Mouse (Mus musculus): ENCODE measurements around the gene Nfx1. TPM values are rescaled to one million over a fixed set of nuclear protein-coding genes. Genes with fewer than 3 reads are reported as not detected.

The Nfx1 gene
- polyA plus RNA-seq, 1 experiment: 104 TPM

GRCm38 (mm10) chr4:41074461-41074860 is 103.8 kb downstream of the Nfx1 start:
- no peak overlapping the region for H3K4me3 ChIP-seq (ENCODE audit: low read depth, low read length)
- H3K9me3 ChIP-seq (replicated peaks; ENCODE audit: control insufficient read depth, insufficient read depth, low read length, poor library complexity, severe bottlenecking): no peaks in the 10 kb centered on the region
- no peaks in the 10 kb centered on the region for H3K4me1 ChIP-seq (ENCODE audit: control insufficient read depth, insufficient read depth, low read length)
- H3K9ac ChIP-seq (ENCODE audit: low read depth, poor library complexity, severe bottlenecking): no peak overlapping the region
- TF ChIP-seq EP300 (IDR thresholded peaks at IDR 0.05; ENCODE audit: insufficient read depth, low read depth, low read length) (no peak), POLR2A (IDR thresholded peaks at IDR 0.05; ENCODE audit: insufficient read depth, low read length) (no peak), CTCF (IDR thresholded peaks at IDR 0.05; ENCODE audit: low read depth, low read length) (no peak)
- H3K27ac ChIP-seq (ENCODE audit: insufficient read depth, low read length): no peak overlapping the region
- H3K36me3 ChIP-seq (ENCODE audit: control insufficient read depth, insufficient read depth, low read length, poor library complexity, severe bottlenecking): no peaks in the 10 kb centered on the region
- no peaks in the 10 kb centered on the region for H3K27me3 ChIP-seq (ENCODE audit: control insufficient read depth, insufficient read depth, low read length, poor library complexity, severe bottlenecking)

Other genes with a start within 250 kb of the Nfx1 start
- gene Dnaja1, start 248.8 kb upstream of the Nfx1 start, polyA plus RNA-seq (2011; ENCODE audit: insufficient read depth, insufficient read length, low read depth, missing spikeins): 358 and 376 TPM in 2 replicates
- gene Smu1, start 213.0 kb upstream of the Nfx1 start, polyA plus RNA-seq (2011; ENCODE audit: insufficient read depth, insufficient read length, low read depth, missing spikeins): 172 and 196 TPM in 2 replicates
- 40.0 and 40.7 TPM in 2 replicates for gene B4galt1, start 116.9 kb upstream of the Nfx1 start, polyA plus RNA-seq (2011; ENCODE audit: insufficient read depth, insufficient read length, low read depth, missing spikeins)
- not detected in 2 replicates for gene Spink4, start 50.9 kb upstream of the Nfx1 start, polyA plus RNA-seq (2011; ENCODE audit: insufficient read depth, insufficient read length, low read depth, missing spikeins)
- 102 and 106 TPM in 2 replicates for gene Bag1, start 22.6 kb upstream of the Nfx1 start, polyA plus RNA-seq (2011; ENCODE audit: insufficient read depth, insufficient read length, low read depth, missing spikeins)
- 117 and 120 TPM in 2 replicates for gene Chmp5, start 22.5 kb upstream of the Nfx1 start, polyA plus RNA-seq (2011; ENCODE audit: insufficient read depth, insufficient read length, low read depth, missing spikeins)
- not detected in 2 replicates for gene Aqp7, start 77.2 kb downstream of the Nfx1 start, polyA plus RNA-seq (2011; ENCODE audit: insufficient read depth, insufficient read length, low read depth, missing spikeins)
- 15.7 and 16.7 TPM in 2 replicates for gene Aqp3, start 127.3 kb downstream of the Nfx1 start, polyA plus RNA-seq (2011; ENCODE audit: insufficient read depth, insufficient read length, low read depth, missing spikeins)
- 56.0 and 56.1 TPM in 2 replicates for gene Nol6, start 153.5 kb downstream of the Nfx1 start, polyA plus RNA-seq (2011; ENCODE audit: insufficient read depth, insufficient read length, low read depth, missing spikeins)
- gene Ube2r2, start 164.8 kb downstream of the Nfx1 start, polyA plus RNA-seq (2011; ENCODE audit: insufficient read depth, insufficient read length, low read depth, missing spikeins): 130 and 134 TPM in 2 replicates

Data from ES-Bruce4 (cell line).